Mouse (Mus musculus) liver, embryonic 12.5 days (tissue): ENCODE results near the gene Gm5965. TPM values are rescaled to one million over a fixed set of nuclear protein-coding genes. Genes with fewer than 3 reads are reported as not detected.

Experiments used
- ATAC-seq: fragments of 200-750 bp; cut with Nextera tagmentation; 2 replicates; pipeline ENCODE4 v1.8.0; 2017; ENCODE audit warnings: moderate number of reproducible peaks, mild to moderate bottlenecking, moderate library complexity
- H3K27ac ChIP-seq: fragments of 300-500 bp; sonication (generic); 2 replicates; pipeline ENCODE4 v1.5.1; 2016; ENCODE audit warnings: mild to moderate bottlenecking
- H3K27me3 ChIP-seq: fragments of 300-500 bp; sonication (generic); replicated peaks from 2 replicates; pipeline ENCODE4 v1.6.1; 2016; ENCODE audit warnings: mild to moderate bottlenecking, moderate library complexity
- H3K36me3 ChIP-seq: fragments of 300-500 bp; sonication (generic); 2 replicates; pipeline ENCODE4 v1.6.1; 2016; ENCODE audit warnings: mild to moderate bottlenecking, moderate library complexity
- H3K4me1 ChIP-seq: fragments of 300-500 bp; sonication (generic); 2 replicates; pipeline ENCODE4 v1.6.1; 2016
- H3K4me2 ChIP-seq: fragments of 300-500 bp; sonication (generic); 2 replicates; pipeline ENCODE4 v1.6.1; 2016; ENCODE audit warnings: mild to moderate bottlenecking, moderate library complexity
- H3K4me3 ChIP-seq: fragments of 300-500 bp; sonication (generic); 2 replicates; pipeline ENCODE4 v1.5.1; 2016; ENCODE audit warnings: mild to moderate bottlenecking, moderate library complexity
- H3K9ac ChIP-seq: fragments of 300-500 bp; sonication (generic); 2 replicates; pipeline ENCODE4 v1.6.1; 2016; ENCODE audit warnings: mild to moderate bottlenecking, moderate library complexity
- H3K9me3 ChIP-seq: fragments of 300-500 bp; sonication (generic); replicated peaks from 2 replicates; pipeline ENCODE4 v1.6.1; 2016; ENCODE audit warnings: mild to moderate bottlenecking, moderate library complexity
- WGBS: fragments of 180-500 bp; shearing (Covaris S2); methylation state at CpG from one replicate; pipeline ENCODE4 v1.1.7; 2016; ENCODE audit not compliant: insufficient replicate concordance; 5-methylcytosine and 5-hydroxymethylcytosine counted together
- polyA plus RNA-seq: library from polyadenylated mRNA; unstranded; fragments of >200 nt; fragmentation: Nextera tagmentation; extraction: Ambion mirVana; gene quantifications from 2 replicates; pipeline ENCODE4 v1.2.1, GENCODE M21; 2016

Gm5965 gene
- polyA plus RNA-seq, 1 experiment from 2014 or later, result not detected

- H3K4me1 ChIP-seq, result no peaks in the 10 kb centered on the region
- no peaks in the 10 kb centered on the region for H3K36me3 ChIP-seq
- H3K27me3 ChIP-seq, result no peaks in the 10 kb centered on the region
- no peaks in the 10 kb centered on the region for H3K9me3 ChIP-seq
- H3K9ac ChIP-seq, result no peak within 1 kb of the TSS
- no peak within 1 kb of the TSS for H3K27ac ChIP-seq
- WGBS, result 79% methylated on average over 9 of the region's 9 CpGs
- no peak within 1 kb of the TSS for H3K4me3 ChIP-seq
- no peak for ATAC-seq
- H3K4me2 ChIP-seq, result no peak within 1 kb of the TSS
These were observed 48.5 kb downstream of the Gm5965 start, which contains the start of gene Krtap14 for GRCm38 (mm10) chr16:88826095-88826652. Gene Krtap14 (minus strand): TSS chr16:88826145.

DNA sequence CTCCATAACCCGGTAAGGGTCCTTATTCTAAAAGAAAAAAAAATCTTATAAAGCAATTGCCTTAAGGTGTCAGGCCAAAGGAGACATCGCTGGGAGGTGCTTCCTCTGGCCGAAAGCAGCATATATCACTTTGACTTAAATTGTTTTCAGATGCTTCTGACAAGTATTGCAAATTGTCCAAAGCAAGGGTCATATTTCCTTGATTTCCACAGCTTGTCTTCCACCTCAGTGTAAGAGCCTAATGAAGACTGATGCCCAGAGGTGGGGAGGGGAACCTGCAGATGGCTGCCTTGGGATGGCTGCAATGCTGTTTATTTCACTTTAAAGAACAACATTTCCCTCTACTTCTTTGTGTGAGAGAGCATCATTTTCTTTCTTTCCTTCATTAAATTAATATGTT lies 49.3 kb downstream of the Gm5965 start:
- no peaks in the 10 kb centered on the region for H3K9me3 ChIP-seq
- no peak overlapping the region for H3K4me2 ChIP-seq
- H3K9ac ChIP-seq, result no peak overlapping the region
- 68% methylated on average over 3 of the region's 3 CpGs for whole genome bisulfite sequencing
- H3K4me3 ChIP-seq, result no peak overlapping the region
- H3K27me3 ChIP-seq, result no peaks in the 10 kb centered on the region
- no peak for ATAC-seq
- no peaks in the 10 kb centered on the region for H3K36me3 ChIP-seq
- H3K27ac ChIP-seq, result no peak overlapping the region
- no peaks in the 10 kb centered on the region for H3K4me1 ChIP-seq

Other genes with a start within 250 kb of the Gm5965 start
- gene Cldn8, start 214.7 kb upstream of the Gm5965 start, polyA plus RNA-seq, result not detected in 2 replicates
- not detected in 2 replicates for gene Krtap24-1, start 165.6 kb upstream of the Gm5965 start, polyA plus RNA-seq
- gene 2310079G19Rik, start 150.2 kb upstream of the Gm5965 start, polyA plus RNA-seq, result not detected in 2 replicates
- gene Krtap26-1, start 130.1 kb upstream of the Gm5965 start, polyA plus RNA-seq, result not detected in 2 replicates
- gene Krtap27-1, start 106.2 kb upstream of the Gm5965 start, polyA plus RNA-seq, result not detected in 2 replicates
- gene 2310061N02Rik, start 69.9 kb upstream of the Gm5965 start, polyA plus RNA-seq, result not detected in 2 replicates
- not detected in 2 replicates for gene Krtap13-1, start 49.0 kb upstream of the Gm5965 start, polyA plus RNA-seq
- gene Krtap13, start 26.3 kb upstream of the Gm5965 start, polyA plus RNA-seq, result not detected in 2 replicates
- not detected in 2 replicates for gene 2310034C09Rik, start 19.0 kb upstream of the Gm5965 start, polyA plus RNA-seq
- not detected in 2 replicates for gene 2310057N15Rik, start 3.7 kb upstream of the Gm5965 start, polyA plus RNA-seq
- gene Gm20741, start 34.3 kb downstream of the Gm5965 start, polyA plus RNA-seq, result not detected in 2 replicates
- gene Krtap15, start 42.3 kb downstream of the Gm5965 start, polyA plus RNA-seq, result not detected in 2 replicates
- gene Krtap14, start 48.2 kb downstream of the Gm5965 start, polyA plus RNA-seq, result not detected in 2 replicates
- gene Krtap19-1, start 91.5 kb downstream of the Gm5965 start, polyA plus RNA-seq, result not detected in 2 replicates
- not detected in 2 replicates for gene Krtap19-2, start 96.4 kb downstream of the Gm5965 start, polyA plus RNA-seq
- not detected in 2 replicates for gene Krtap19-3, start 100.1 kb downstream of the Gm5965 start, polyA plus RNA-seq
- not detected in 2 replicates for gene Krtap19-4, start 107.2 kb downstream of the Gm5965 start, polyA plus RNA-seq
- gene Krtap19-5, start 118.6 kb downstream of the Gm5965 start, polyA plus RNA-seq, result not detected in 2 replicates
- not detected in 2 replicates for gene Krtap19-9b, start 154.4 kb downstream of the Gm5965 start, polyA plus RNA-seq
- gene Krtap16-3, start 185.0 kb downstream of the Gm5965 start, polyA plus RNA-seq, result not detected in 2 replicates
- not detected in 2 replicates for gene Krtap22-2, start 232.9 kb downstream of the Gm5965 start, polyA plus RNA-seq
- not detected in 2 replicates for gene Gm10229, start 237.4 kb downstream of the Gm5965 start, polyA plus RNA-seq